Mouse (Mus musculus): ENCODE measurements around the gene Ppil4. TPM values are rescaled to one million over a fixed set of nuclear protein-coding genes. Genes with fewer than 3 reads are reported as not detected.

The Ppil4 gene
- polyA plus RNA-seq, 1 experiment, result 3.3 TPM

DNA sequence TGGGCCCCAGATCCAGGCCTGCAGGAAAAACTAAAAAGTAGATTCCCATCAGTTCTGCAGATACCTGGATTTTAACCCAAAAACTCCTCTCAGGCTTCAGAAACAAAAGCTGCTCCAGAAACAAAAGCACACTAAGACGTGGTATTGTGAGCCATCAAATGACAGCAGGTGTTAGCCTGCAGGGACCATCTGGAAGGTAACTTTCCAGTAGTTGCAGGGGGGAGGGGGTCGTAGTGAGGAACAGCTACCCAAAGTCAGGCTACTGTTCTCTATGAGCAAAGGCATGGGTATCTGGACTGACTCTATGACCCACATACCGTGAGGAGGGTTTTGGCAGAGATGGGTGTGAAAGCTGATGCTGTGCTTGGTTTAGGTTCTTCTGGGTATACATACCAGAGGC, 48.1 kb downstream of the Ppil4 start:
- H3K27ac ChIP-seq (ENCODE audit: insufficient read depth, low read depth, low read length), result peak overlapping the region; percentile 93; the same call in 1 of the 2 replicates
- peaks cover 5% of the 10 kb centered on the region; the same call in 1 of the 2 replicates for H3K36me3 ChIP-seq (ENCODE audit: control insufficient read depth, insufficient read depth, low read length)
- TF ChIP-seq POLR2A (IDR thresholded peaks at IDR 0.05; ENCODE audit: low read depth, low read length) (no peak), CTCF (IDR thresholded peaks at IDR 0.05; ENCODE audit: extremely low read depth, insufficient read length, insufficient replicate concordance, low read depth, low read length) (no peak)
- H3K4me3 ChIP-seq (ENCODE audit: low read depth, low read length), result no peak overlapping the region
- H3K4me1 ChIP-seq (ENCODE audit: control insufficient read depth, insufficient read depth, insufficient read length, low read length), result peaks cover 38% of the 10 kb centered on the region
- 70% methylated on average over 3 of the region's 3 CpGs for WGBS
- H3K27me3 ChIP-seq (ENCODE audit: control insufficient read depth, insufficient read depth, low read length), result no peaks in the 10 kb centered on the region

DNA sequence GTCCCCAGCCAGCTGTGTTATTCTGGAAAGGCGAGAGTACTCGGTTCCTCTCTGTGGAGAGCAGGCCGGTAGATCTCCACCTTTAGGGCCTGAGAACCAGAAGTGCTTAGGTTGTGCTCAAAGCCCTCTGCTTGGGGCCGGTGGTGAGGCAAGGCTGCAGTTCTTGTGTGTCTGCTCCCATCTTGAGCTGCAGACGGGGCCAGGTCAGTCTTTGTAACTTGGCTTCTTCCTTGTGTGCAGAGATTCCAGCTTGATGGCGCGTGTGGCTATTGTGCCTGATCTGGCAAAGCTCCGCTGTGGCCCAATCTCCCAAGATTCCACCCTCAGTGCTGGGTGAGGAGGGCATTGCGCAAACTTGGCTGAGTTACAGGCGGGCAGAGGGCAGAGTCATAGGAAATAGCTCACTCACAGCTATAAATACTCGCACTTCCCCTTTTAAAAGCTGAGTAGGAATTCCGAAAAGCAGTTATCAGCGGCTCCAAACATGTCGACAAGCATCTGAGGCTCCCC, 48.9 kb downstream of the Ppil4 start:
- TF ChIP-seq CTCF (IDR thresholded peaks at IDR 0.05; ENCODE audit: extremely low read depth, insufficient read length, insufficient replicate concordance, low read depth, low read length) (no peak), POLR2A (IDR thresholded peaks at IDR 0.05; ENCODE audit: low read depth, low read length) (no peak)
- H3K27me3 ChIP-seq (ENCODE audit: control insufficient read depth, insufficient read depth, low read length), result no peaks in the 10 kb centered on the region
- 17% methylated on average over 14 of the region's 14 CpGs for WGBS
- peaks cover 5% of the 10 kb centered on the region; the same call in 1 of the 2 replicates for H3K36me3 ChIP-seq (ENCODE audit: control insufficient read depth, insufficient read depth, low read length)
- peaks cover 41% of the 10 kb centered on the region for H3K4me1 ChIP-seq (ENCODE audit: control insufficient read depth, insufficient read depth, insufficient read length, low read length)
- peak overlapping the region; percentile 32 for H3K4me3 ChIP-seq (ENCODE audit: low read depth, low read length)
- H3K27ac ChIP-seq (ENCODE audit: insufficient read depth, low read depth, low read length), result peak overlapping the region; percentile 93

DNA sequence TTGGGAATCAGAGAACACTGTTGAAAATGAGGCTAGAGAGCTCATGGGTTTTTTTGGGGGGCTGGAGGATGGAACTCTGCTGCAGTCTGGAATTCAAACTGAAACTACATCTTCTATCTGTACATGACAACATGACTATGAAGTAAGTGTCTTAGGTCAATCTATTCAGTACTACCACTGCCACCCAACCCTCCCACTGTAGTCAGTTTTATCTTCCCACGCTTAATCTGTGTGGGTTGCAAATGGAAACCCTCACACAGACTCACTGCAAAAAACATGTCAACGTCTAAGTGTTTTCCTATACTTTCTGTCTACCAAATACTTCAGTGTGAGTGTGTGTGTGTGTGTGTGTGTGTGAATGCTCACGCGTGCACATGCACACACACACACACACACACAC, 50.5 kb downstream of the Ppil4 start:
- Histone ChIP-seq H3K4me3 (ENCODE audit: low read depth, low read length) (no peak overlapping the region), H3K27me3 (ENCODE audit: control insufficient read depth, insufficient read depth, low read length) (no peaks in the 10 kb centered on the region), H3K36me3 (ENCODE audit: control insufficient read depth, insufficient read depth, low read length) (peaks cover 5% of the 10 kb centered on the region; the same call in 1 of the 2 replicates), H3K27ac (ENCODE audit: insufficient read depth, low read depth, low read length) (no peak overlapping the region), H3K4me1 (ENCODE audit: control insufficient read depth, insufficient read depth, insufficient read length, low read length) (peaks cover 35% of the 10 kb centered on the region)
- TF ChIP-seq CTCF (IDR thresholded peaks at IDR 0.05; ENCODE audit: extremely low read depth, insufficient read length, insufficient replicate concordance, low read depth, low read length) (no peak), POLR2A (IDR thresholded peaks at IDR 0.05; ENCODE audit: low read depth, low read length) (no peak)
- 89% methylated on average over 4 of the region's 4 CpGs for WGBS

GRCm38 (mm10) chr10:7844161-7844560, 51.5 kb downstream of the Ppil4 start:
- Histone ChIP-seq H3K27ac (ENCODE audit: insufficient read depth, low read depth, low read length) (no peak overlapping the region), H3K36me3 (ENCODE audit: control insufficient read depth, insufficient read depth, low read length) (peaks cover 5% of the 10 kb centered on the region), H3K4me3 (ENCODE audit: low read depth, low read length) (no peak overlapping the region), H3K27me3 (ENCODE audit: control insufficient read depth, insufficient read depth, low read length) (no peaks in the 10 kb centered on the region), H3K4me1 (ENCODE audit: control insufficient read depth, insufficient read depth, insufficient read length, low read length) (peaks cover 26% of the 10 kb centered on the region)
- 72% methylated on average over 4 of the region's 4 CpGs for WGBS
- no peak for TF ChIP-seq CTCF (IDR thresholded peaks at IDR 0.05; ENCODE audit: extremely low read depth, insufficient read length, insufficient replicate concordance, low read depth, low read length)
- TF ChIP-seq POLR2A (IDR thresholded peaks at IDR 0.05; ENCODE audit: low read depth, low read length), result no peak

DNA sequence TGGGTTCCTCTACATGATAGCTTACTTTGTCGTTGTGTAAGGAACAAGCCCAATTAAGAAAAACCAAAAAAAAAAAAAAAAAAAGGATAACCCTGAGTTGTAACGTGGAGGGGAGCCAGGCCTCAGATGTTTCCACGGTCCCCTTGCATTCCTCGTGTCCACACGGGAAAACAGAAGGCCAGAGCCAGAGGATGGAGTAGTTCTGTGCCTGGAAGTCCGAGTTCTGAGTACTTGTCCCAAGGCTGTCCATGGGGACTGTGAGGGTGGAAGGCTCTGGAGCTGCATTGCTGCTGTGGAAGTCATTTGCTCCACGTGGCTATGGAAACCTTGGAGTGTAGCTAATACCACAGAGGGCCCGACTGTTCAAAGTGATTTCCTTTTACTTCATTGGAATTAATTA, 52.4 kb downstream of the Ppil4 start:
- H3K27ac ChIP-seq (ENCODE audit: insufficient read depth, low read depth, low read length), result no peak overlapping the region
- no peak for TF ChIP-seq CTCF (IDR thresholded peaks at IDR 0.05; ENCODE audit: extremely low read depth, insufficient read length, insufficient replicate concordance, low read depth, low read length)
- no peak for TF ChIP-seq POLR2A (IDR thresholded peaks at IDR 0.05; ENCODE audit: low read depth, low read length)
- H3K36me3 ChIP-seq (ENCODE audit: control insufficient read depth, insufficient read depth, low read length), result peaks cover 5% of the 10 kb centered on the region; the same call in 1 of the 2 replicates
- H3K27me3 ChIP-seq (ENCODE audit: control insufficient read depth, insufficient read depth, low read length), result no peaks in the 10 kb centered on the region
- H3K4me1 ChIP-seq (ENCODE audit: control insufficient read depth, insufficient read depth, insufficient read length, low read length), result peaks cover 23% of the 10 kb centered on the region; the same call in 1 of the 2 replicates
- 85% methylated on average over 8 of the region's 8 CpGs for WGBS
- no peak overlapping the region for H3K4me3 ChIP-seq (ENCODE audit: low read depth, low read length)

- Histone ChIP-seq H3K4me1 (ENCODE audit: control insufficient read depth, insufficient read depth, insufficient read length, low read length) (peaks cover 20% of the 10 kb centered on the region; the same call in 1 of the 2 replicates), H3K36me3 (ENCODE audit: control insufficient read depth, insufficient read depth, low read length) (peaks cover 5% of the 10 kb centered on the region; the same call in 1 of the 2 replicates), H3K27me3 (ENCODE audit: control insufficient read depth, insufficient read depth, low read length) (no peaks in the 10 kb centered on the region), H3K27ac (ENCODE audit: insufficient read depth, low read depth, low read length) (no peak overlapping the region), H3K4me3 (ENCODE audit: low read depth, low read length) (no peak overlapping the region)
- no peak for TF ChIP-seq CTCF (IDR thresholded peaks at IDR 0.05; ENCODE audit: extremely low read depth, insufficient read length, insufficient replicate concordance, low read depth, low read length)
- no peak for TF ChIP-seq POLR2A (IDR thresholded peaks at IDR 0.05; ENCODE audit: low read depth, low read length)
- 94% methylated on average over 4 of the region's 4 CpGs for WGBS
Observed at GRCm38 (mm10) chr10:7845991-7846390, 53.3 kb downstream of the Ppil4 start.

DNA sequence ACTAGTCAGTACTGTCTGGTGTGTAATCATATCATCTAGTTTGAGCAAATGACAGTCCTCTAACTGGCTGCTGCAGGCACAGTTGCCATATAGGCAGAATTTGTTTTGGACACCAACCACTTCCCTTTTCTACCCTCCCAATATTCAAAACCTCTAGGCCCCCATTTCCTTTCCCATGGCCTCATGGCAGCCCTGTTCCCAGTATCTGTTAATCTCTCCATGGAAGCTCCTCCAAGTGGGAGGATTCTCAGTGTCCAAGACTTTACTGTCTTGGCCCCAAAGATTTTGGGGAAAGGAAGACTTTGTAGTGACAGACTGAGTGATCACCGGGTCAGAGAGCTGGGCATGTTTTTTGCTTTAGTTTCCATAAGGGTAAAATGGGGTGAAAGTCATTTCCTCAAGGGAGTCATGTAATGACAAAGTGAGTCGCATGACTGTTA, 54.5 kb downstream of the Ppil4 start:
- Histone ChIP-seq H3K27ac (ENCODE audit: insufficient read depth, low read depth, low read length) (no peak overlapping the region), H3K4me1 (ENCODE audit: control insufficient read depth, insufficient read depth, insufficient read length, low read length) (peaks cover 19% of the 10 kb centered on the region; the same call in 1 of the 2 replicates), H3K36me3 (ENCODE audit: control insufficient read depth, insufficient read depth, low read length) (peaks cover 5% of the 10 kb centered on the region; the same call in 1 of the 2 replicates), H3K27me3 (ENCODE audit: control insufficient read depth, insufficient read depth, low read length) (no peaks in the 10 kb centered on the region), H3K4me3 (ENCODE audit: low read depth, low read length) (no peak overlapping the region)
- WGBS, result 80% methylated on average over 2 of the region's 2 CpGs
- TF ChIP-seq CTCF (IDR thresholded peaks at IDR 0.05; ENCODE audit: extremely low read depth, insufficient read length, insufficient replicate concordance, low read depth, low read length) (no peak), POLR2A (IDR thresholded peaks at IDR 0.05; ENCODE audit: low read depth, low read length) (no peak)
